Mouse (Mus musculus) CD8-positive naive resting alpha-beta T cell, adult 2 months (primary cell): ENCODE data around the gene Elmo1.
"Not testable (repeated sequence)": the region's sequence is repeated elsewhere in the genome, so short reads cannot be mapped to it uniquely, and the experiment has no call there.

Experiments used
- DNase-seq, 2 experiments: peaks; one replicate each; pipeline ENCODE4 v3.0.0; 2022; ENCODE audit warnings: low read depth in 2 of 2, low spot score in 2 of 2

Elmo1 gene

GRCm38 (mm10) chr13:20598618-20599017 is 508.2 kb downstream of the Elmo1 start:
- DNase-seq = no peak

- DNase-seq = no peak
These were observed 509.9 kb downstream of the Elmo1 start for GRCm38 (mm10) chr13:20600246-20600645.

- DNase-seq = no peak
These were observed 511.0 kb downstream of the Elmo1 start for GRCm38 (mm10) chr13:20601421-20601820.

- no peak for DNase-seq
These were observed 516.5 kb downstream of the Elmo1 start for GRCm38 (mm10) chr13:20606891-20607290.

GRCm38 (mm10) chr13:20609003-20609688 is 518.8 kb downstream of the Elmo1 start:
- DNase-seq = no peak

GRCm38 (mm10) chr13:20615596-20616469 is 525.4 kb downstream of the Elmo1 start:
- DNase-seq = no peak

- DNase-seq = no peak
These were observed 529.5 kb downstream of the Elmo1 start for GRCm38 (mm10) chr13:20619946-20620345.

GRCm38 (mm10) chr13:20623071-20623850 is 532.9 kb downstream of the Elmo1 start:
- no peak for DNase-seq

GRCm38 (mm10) chr13:20627796-20628195 is 537.4 kb downstream of the Elmo1 start:
- no peak for DNase-seq

- DNase-seq = no peak
These were observed 542.1 kb downstream of the Elmo1 start for GRCm38 (mm10) chr13:20632477-20632876.

- not testable (repeated sequence) for DNase-seq
These were observed 544.3 kb downstream of the Elmo1 start for GRCm38 (mm10) chr13:20634679-20635078.

- no peak for DNase-seq
These were observed 545.2 kb downstream of the Elmo1 start for GRCm38 (mm10) chr13:20635646-20636045.
